Mouse (Mus musculus) hindbrain, embryonic 11.5 days (tissue): Measurements from ENCODE around the gene Asb14. TPM values are rescaled to one million over a fixed set of nuclear protein-coding genes. Genes with fewer than 3 reads are reported as not detected.

ENCODE experiments used
- ATAC-seq: fragments of 200-750 bp; cut with Nextera tagmentation; 2 replicates; pipeline ENCODE4 v1.8.0; 2017; ENCODE audit warnings: mild to moderate bottlenecking, moderate TSS enrichment, moderate library complexity; ENCODE audit not compliant: low FRiP score
- DNase-seq: peaks from one replicate; pipeline ENCODE4 v3.0.0-alpha.2; 2015; ENCODE audit warnings: low spot score
- H3K27ac ChIP-seq: fragments of 300-500 bp; sonication (generic); 2 replicates; pipeline ENCODE4 v1.5.1; 2014; ENCODE audit warnings: mild to moderate bottlenecking, low read depth, low read length
- H3K27me3 ChIP-seq: fragments of 300-500 bp; sonication (generic); 2 replicates; pipeline ENCODE4 v1.6.1; 2014; ENCODE audit warnings: mild to moderate bottlenecking, low read length, moderate library complexity, mixed read lengths; ENCODE audit not compliant: control insufficient read depth, insufficient read depth
- H3K36me3 ChIP-seq: fragments of 300-500 bp; sonication (generic); 2 replicates; pipeline ENCODE4 v1.6.1; 2014; ENCODE audit warnings: mild to moderate bottlenecking, low read length, moderate library complexity, mixed read lengths; ENCODE audit not compliant: control insufficient read depth, insufficient read depth
- H3K4me1 ChIP-seq: fragments of 300-500 bp; sonication (generic); replicated peaks from 2 replicates; pipeline ENCODE4 v1.6.1; 2014; ENCODE audit warnings: low read length, mixed read lengths; ENCODE audit not compliant: control insufficient read depth, insufficient read depth
- H3K4me2 ChIP-seq: fragments of 300-500 bp; sonication (generic); replicated peaks from 2 replicates; pipeline ENCODE4 v1.6.1; 2014; ENCODE audit warnings: mild to moderate bottlenecking, low read depth, low read length
- H3K4me3 ChIP-seq: fragments of 300-500 bp; sonication (generic); 2 replicates; pipeline ENCODE4 v1.5.1; 2014; ENCODE audit warnings: low read depth, low read length
- H3K9ac ChIP-seq: fragments of 300-500 bp; sonication (generic); 2 replicates; pipeline ENCODE4 v1.6.1; 2014; ENCODE audit warnings: low read depth, low read length
- H3K9me3 ChIP-seq: fragments of 300-500 bp; sonication (generic); 2 replicates; pipeline ENCODE4 v1.6.1; 2016; ENCODE audit warnings: low read length; ENCODE audit not compliant: control insufficient read depth
- WGBS: fragments of 180-500 bp; shearing (Covaris S2); extraction: QIAGEN DNeasy Blood & Tissue Kit; methylation state at CpG from one replicate; pipeline ENCODE4 v1.1.7; 2014; 5-methylcytosine and 5-hydroxymethylcytosine counted together
- polyA plus RNA-seq: library from polyadenylated mRNA; unstranded; fragments of >200 nt; fragmentation: Nextera tagmentation; extraction: Ambion mirVana; gene quantifications from 2 replicates; pipeline ENCODE4 v1.2.1, GENCODE M21; 2014

Gene Asb14
- 0.07 and 0.11 TPM in 2 replicates for polyA plus RNA-seq

DNA sequence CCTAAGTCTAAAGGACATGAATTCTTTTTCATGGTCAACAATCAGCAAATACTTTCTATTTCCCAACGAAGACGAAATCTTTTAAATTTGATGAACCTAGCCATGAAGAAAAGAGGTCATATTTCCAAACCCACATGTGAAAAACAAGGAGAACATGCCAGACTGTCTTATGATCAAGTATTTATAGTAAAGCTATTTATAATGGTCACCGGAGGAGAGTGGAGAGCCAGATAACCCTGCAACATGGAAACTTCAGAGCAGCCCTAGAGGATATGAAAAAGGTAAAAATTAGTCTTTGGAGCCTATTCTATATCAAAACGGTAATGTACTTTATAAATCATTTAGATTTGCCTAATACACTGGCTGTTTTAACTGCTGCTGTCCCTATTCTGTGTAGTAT, at the start of gene Asb14:
TSS of gene Asb14 (plus strand) at position 166 of the 400 bp plus-strand sequence.
- ATAC-seq (no peak), DNase-seq (no peak)
- Histone ChIP-seq H3K4me2 (no peak within 1 kb of the TSS), H3K9ac (no peak within 1 kb of the TSS), H3K27me3 (no peaks in the 10 kb centered on the region), H3K4me1 (no peaks in the 10 kb centered on the region), H3K36me3 (no peaks in the 10 kb centered on the region), H3K4me3 (no peak within 1 kb of the TSS), H3K9me3 (no peaks in the 10 kb centered on the region), H3K27ac (no peak within 1 kb of the TSS)
- WGBS = 93% methylated on average over 4 of the region's 4 CpGs

DNA sequence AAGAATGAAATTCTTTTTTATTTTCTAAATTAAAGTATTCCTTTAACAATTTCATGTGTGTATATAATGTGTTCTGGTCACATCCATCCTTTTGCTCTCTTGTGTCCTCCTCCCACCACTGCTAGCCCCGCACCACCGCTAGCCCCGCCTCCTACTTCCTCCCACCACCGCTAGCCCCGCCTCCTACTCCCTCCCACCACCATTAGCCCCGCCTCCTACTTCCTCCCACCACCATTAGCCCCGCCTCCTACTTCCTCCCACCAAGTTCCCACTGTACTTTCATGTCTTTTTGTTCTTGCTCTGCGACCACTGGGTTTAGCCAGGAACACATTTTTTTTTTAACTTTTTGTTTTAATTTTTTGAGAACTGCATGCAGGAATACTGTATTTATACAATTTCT, 41.3 kb upstream of the Asb14 start:
- H3K27ac ChIP-seq = no peak overlapping the region
- no peak overlapping the region for H3K9ac ChIP-seq
- DNase-seq = no peak
- no peak overlapping the region for H3K4me3 ChIP-seq
- ATAC-seq = no peak
- H3K9me3 ChIP-seq = no peaks in the 10 kb centered on the region
- H3K4me1 ChIP-seq = no peaks in the 10 kb centered on the region
- 83% methylated on average over 8 of the region's 8 CpGs for WGBS
- H3K4me2 ChIP-seq = no peak overlapping the region
- H3K27me3 ChIP-seq = no peaks in the 10 kb centered on the region
- H3K36me3 ChIP-seq = no peaks in the 10 kb centered on the region

DNA sequence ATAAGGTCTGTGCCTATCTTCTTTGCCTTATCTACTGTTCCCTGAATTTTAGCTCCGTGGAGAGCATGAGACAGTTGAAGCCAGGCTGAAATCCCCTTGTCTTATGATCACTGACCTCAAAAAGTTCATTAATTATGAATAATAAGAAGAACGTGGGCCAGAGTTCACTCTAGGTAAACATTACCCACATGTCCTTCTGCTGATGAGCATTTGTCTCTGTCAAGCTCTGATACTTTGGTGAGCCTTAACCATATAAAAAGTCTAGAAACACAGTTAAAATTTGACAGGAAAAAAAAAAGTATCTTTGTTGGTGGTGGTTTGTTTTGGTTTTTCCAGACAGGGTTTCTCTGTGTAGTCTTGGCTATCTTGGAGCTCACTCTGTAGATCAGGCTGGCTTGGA, 40.3 kb upstream of the Asb14 start:
- 79% methylated on average over 2 of the region's 2 CpGs for WGBS
- DNase-seq (no peak), ATAC-seq (no peak)
- Histone ChIP-seq H3K4me1 (no peaks in the 10 kb centered on the region), H3K4me3 (no peak overlapping the region), H3K9me3 (no peaks in the 10 kb centered on the region), H3K9ac (no peak overlapping the region), H3K4me2 (no peak overlapping the region), H3K27ac (no peak overlapping the region), H3K36me3 (no peaks in the 10 kb centered on the region), H3K27me3 (no peaks in the 10 kb centered on the region)

DNA sequence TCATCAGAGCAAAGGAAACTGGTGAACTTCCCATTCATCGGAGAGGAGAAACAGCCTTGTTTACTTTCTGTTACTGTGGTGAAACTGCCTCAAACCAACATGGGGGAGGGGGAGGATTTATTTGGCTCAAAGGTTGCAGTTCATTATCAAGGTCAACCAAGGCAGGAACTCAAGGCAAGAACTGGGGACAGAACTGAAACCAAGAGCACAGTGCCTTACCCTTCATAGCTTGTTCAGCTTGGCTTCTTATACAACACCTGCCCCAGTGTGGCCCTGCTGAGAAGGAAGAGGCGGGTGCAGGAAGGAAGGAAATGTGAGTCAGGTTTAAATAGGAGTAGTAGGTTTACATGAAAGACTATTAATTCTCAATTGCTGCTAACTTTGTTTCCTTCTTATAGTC, 36.0 kb upstream of the Asb14 start:
- no peak overlapping the region for H3K4me2 ChIP-seq
- no peaks in the 10 kb centered on the region for H3K36me3 ChIP-seq
- 85% methylated on average over 2 of the region's 2 CpGs for WGBS
- H3K4me1 ChIP-seq = no peaks in the 10 kb centered on the region
- H3K9ac ChIP-seq = no peak overlapping the region
- H3K27ac ChIP-seq = no peak overlapping the region
- DNase-seq = no peak
- H3K27me3 ChIP-seq = no peaks in the 10 kb centered on the region
- no peak overlapping the region for H3K4me3 ChIP-seq
- no peaks in the 10 kb centered on the region for H3K9me3 ChIP-seq
- ATAC-seq = no peak

DNA sequence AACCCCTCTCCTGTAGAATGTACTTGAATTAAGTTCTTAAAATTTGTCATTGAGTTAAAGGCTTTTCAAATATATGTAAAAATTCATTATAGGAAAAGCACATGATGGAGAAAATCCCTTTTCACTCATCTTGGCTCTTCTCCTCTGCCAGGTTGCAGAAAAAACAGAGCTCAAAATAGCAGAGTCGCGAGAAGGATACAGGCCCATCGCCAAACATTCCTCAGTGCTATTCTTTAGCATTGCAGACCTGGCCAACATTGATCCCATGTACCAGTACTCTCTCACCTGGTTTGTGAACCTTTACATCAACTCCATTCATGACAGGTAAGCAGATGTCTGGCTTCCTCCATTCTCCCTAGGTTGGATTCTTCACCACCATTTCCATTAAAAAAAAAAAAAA, 35.3 kb upstream of the Asb14 start:
- Histone ChIP-seq H3K9me3 (no peaks in the 10 kb centered on the region), H3K27ac (no peak overlapping the region), H3K36me3 (no peaks in the 10 kb centered on the region), H3K4me3 (no peak overlapping the region), H3K27me3 (no peaks in the 10 kb centered on the region), H3K4me2 (no peak overlapping the region), H3K4me1 (no peaks in the 10 kb centered on the region), H3K9ac (no peak overlapping the region)
- DNase-seq (no peak), ATAC-seq (no peak)
- 93% methylated on average over 3 of the region's 3 CpGs for WGBS

DNA sequence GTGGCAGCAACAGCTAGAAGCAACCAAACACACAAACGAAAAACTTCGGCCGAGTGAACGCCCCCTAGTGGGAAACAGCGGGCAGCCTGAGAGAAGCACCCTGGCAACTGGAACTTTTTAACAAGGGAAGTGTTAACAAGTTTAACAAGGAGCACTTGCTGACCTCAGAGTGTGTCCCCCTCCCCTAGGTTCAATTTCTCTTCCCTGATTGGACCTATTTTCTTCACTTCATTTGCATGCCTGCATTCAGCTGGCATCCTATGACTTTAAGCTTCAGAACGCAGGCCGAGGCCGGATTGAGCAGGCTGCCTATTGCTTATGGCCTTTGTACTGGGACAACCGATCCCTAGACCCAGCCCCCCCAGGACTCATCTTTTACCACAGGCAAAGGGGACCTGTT, 27.0 kb upstream of the Asb14 start:
- H3K27me3 ChIP-seq = no peaks in the 10 kb centered on the region
- 64% methylated on average over 9 of the region's 9 CpGs for WGBS
- DNase-seq (peak; percentile 8), ATAC-seq (no peak)
- H3K9ac ChIP-seq = no peak overlapping the region
- H3K9me3 ChIP-seq = no peaks in the 10 kb centered on the region
- H3K4me1 ChIP-seq = no peaks in the 10 kb centered on the region
- H3K27ac ChIP-seq = no peak overlapping the region
- no peaks in the 10 kb centered on the region for H3K36me3 ChIP-seq
- H3K4me3 ChIP-seq = no peak overlapping the region
- no peak overlapping the region for H3K4me2 ChIP-seq

DNA sequence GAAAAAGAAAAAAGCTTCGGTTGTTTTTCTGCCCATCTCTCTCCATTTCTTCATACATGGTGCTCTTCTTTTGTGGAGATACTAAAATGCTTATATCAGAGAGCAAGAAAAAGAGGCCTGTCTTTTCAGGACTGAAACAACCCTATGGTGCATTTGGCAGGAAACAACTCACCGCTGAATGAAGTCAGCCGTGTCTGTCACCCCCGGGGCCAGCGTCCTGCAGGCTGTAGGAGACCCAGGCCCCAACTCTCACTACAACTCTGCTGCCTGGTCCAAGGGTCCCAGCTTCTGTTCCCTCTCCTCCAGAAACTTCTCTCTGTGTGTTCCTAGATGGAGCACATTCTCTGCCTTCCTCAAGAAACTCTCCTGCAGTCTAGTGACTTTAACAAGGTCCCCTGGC, 26.1 kb upstream of the Asb14 start:
- Histone ChIP-seq H3K9me3 (no peaks in the 10 kb centered on the region), H3K36me3 (no peaks in the 10 kb centered on the region), H3K27ac (no peak overlapping the region), H3K4me1 (no peaks in the 10 kb centered on the region), H3K4me3 (no peak overlapping the region), H3K27me3 (no peaks in the 10 kb centered on the region), H3K9ac (no peak overlapping the region), H3K4me2 (no peak overlapping the region)
- ATAC-seq = no peak
- 83% methylated on average over 5 of the region's 5 CpGs for WGBS
- DNase-seq = no peak

DNA sequence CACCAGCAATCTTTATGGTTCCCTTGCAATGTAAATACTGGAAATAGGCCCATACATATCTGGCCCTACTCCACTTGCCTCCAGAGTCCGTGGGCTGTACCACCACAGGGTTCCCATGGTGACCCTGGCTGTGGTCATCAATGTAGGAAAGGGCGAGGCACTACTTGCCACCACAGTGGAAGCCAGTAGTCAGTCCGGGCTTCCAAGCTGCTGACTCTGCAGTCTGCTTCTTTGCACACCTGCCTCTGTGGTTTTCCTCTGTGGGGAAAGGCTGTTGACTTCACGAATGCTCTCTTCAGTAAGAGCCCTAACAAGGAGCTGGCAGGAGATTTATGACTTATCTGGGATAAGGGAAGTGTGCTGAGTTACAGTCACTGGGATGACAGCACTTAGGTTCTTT, 15.6 kb upstream of the Asb14 start:
- Histone ChIP-seq H3K4me2 (no peak overlapping the region), H3K9ac (no peak overlapping the region), H3K36me3 (no peaks in the 10 kb centered on the region), H3K4me3 (no peak overlapping the region), H3K27me3 (no peaks in the 10 kb centered on the region), H3K27ac (no peak overlapping the region), H3K4me1 (no peaks in the 10 kb centered on the region), H3K9me3 (no peaks in the 10 kb centered on the region)
- ATAC-seq = no peak
- WGBS = 85% methylated on average over 4 of the region's 4 CpGs
- DNase-seq = no peak

DNA sequence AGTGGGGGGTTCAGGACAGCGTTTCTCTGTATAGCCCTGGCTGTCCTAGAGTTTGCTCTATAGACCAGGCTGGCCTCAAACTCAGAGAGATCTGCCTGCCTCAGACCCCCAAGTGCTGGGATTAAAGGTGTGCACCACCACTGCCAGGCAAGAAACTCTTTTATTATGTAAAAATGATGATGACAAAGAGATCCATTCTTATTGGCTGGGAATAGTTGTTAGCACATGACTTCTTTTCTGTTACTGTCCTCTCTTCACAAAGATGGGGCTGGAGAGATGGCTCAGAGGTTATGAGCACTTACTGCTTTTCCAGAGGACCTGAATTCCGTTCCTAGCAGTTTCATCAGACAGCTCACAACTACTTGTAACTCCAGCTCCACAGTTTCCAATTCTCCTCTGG, 14.4 kb upstream of the Asb14 start:
- no peak overlapping the region for H3K4me2 ChIP-seq
- 88% methylated on average over 2 of the region's 2 CpGs for WGBS
- no peaks in the 10 kb centered on the region for H3K9me3 ChIP-seq
- H3K4me3 ChIP-seq = no peak overlapping the region
- no peak for ATAC-seq
- H3K27me3 ChIP-seq = no peaks in the 10 kb centered on the region
- H3K4me1 ChIP-seq = no peaks in the 10 kb centered on the region
- no peak overlapping the region for H3K27ac ChIP-seq
- H3K9ac ChIP-seq = no peak overlapping the region
- DNase-seq = no peak
- H3K36me3 ChIP-seq = no peaks in the 10 kb centered on the region
